Mouse (Mus musculus) embryonic facial prominence, embryonic 14.5 days (tissue): ENCODE measurements around the gene Nbea. TPM values are rescaled to one million over a fixed set of nuclear protein-coding genes. Genes with fewer than 3 reads are reported as not detected.
A peak's percentile ranks its signal among the peaks of the same experiment; 100 is the strongest.

ENCODE experiments used
- ATAC-seq: fragments of 200-750 bp; cut with Nextera tagmentation; 2 replicates; pipeline ENCODE4 v1.8.0; 2017; ENCODE audit warnings: low read depth, moderate number of reproducible peaks, moderate TSS enrichment
- DNase-seq: peaks from one replicate; pipeline ENCODE4 v3.0.0-alpha.2; 2015; ENCODE audit warnings: low spot score
- H3K27ac ChIP-seq: fragments of 300-500 bp; sonication (generic); replicated peaks from 2 replicates; pipeline ENCODE4 v1.5.1; 2014; ENCODE audit warnings: low read depth, mild to moderate bottlenecking, low read length, moderate library complexity
- H3K27me3 ChIP-seq: fragments of 300-500 bp; sonication (generic); replicated peaks from 2 replicates; pipeline ENCODE4 v1.6.1; 2014; ENCODE audit warnings: low read length; ENCODE audit not compliant: control insufficient read depth, insufficient read depth
- H3K36me3 ChIP-seq: fragments of 300-500 bp; sonication (generic); 2 replicates; pipeline ENCODE4 v1.6.1; 2014; ENCODE audit warnings: low read length, mixed read lengths; ENCODE audit not compliant: control insufficient read depth, insufficient read depth
- H3K4me1 ChIP-seq: fragments of 300-500 bp; sonication (generic); 2 replicates; pipeline ENCODE4 v1.6.1; 2014; ENCODE audit warnings: antibody characterized with exemption, low read length; ENCODE audit not compliant: control insufficient read depth, insufficient read depth
- H3K4me2 ChIP-seq: fragments of 300-500 bp; sonication (generic); 2 replicates; pipeline ENCODE4 v1.6.1; 2014; ENCODE audit warnings: low read depth, mild to moderate bottlenecking, low read length, moderate library complexity, mixed read lengths
- H3K4me3 ChIP-seq: fragments of 300-500 bp; sonication (generic); 2 replicates; pipeline ENCODE4 v1.5.1; 2014; ENCODE audit warnings: low read depth, mild to moderate bottlenecking, low read length
- H3K9ac ChIP-seq: fragments of 300-500 bp; sonication (generic); 2 replicates; pipeline ENCODE4 v1.6.1; 2014; ENCODE audit warnings: low read depth, mild to moderate bottlenecking, low read length, moderate library complexity, mixed read lengths
- H3K9me3 ChIP-seq: fragments of 300-500 bp; sonication (generic); 2 replicates; pipeline ENCODE4 v1.6.1; 2016; ENCODE audit warnings: low read length; ENCODE audit not compliant: control insufficient read depth
- WGBS: fragments of 180-500 bp; shearing (Covaris S2); extraction: QIAGEN DNeasy Blood & Tissue Kit; methylation state at CpG from one replicate; pipeline ENCODE4 v1.1.7; 2014; 5-methylcytosine and 5-hydroxymethylcytosine counted together
- polyA plus RNA-seq: library from polyadenylated mRNA; unstranded; fragments of >200 nt; fragmentation: Nextera tagmentation; extraction: Ambion mirVana; gene quantifications from 2 replicates; pipeline ENCODE4 v1.2.1, GENCODE M21; 2014

Nbea gene
- polyA plus RNA-seq, 1 experiment from 2014 or later = 17.9 TPM

DNA sequence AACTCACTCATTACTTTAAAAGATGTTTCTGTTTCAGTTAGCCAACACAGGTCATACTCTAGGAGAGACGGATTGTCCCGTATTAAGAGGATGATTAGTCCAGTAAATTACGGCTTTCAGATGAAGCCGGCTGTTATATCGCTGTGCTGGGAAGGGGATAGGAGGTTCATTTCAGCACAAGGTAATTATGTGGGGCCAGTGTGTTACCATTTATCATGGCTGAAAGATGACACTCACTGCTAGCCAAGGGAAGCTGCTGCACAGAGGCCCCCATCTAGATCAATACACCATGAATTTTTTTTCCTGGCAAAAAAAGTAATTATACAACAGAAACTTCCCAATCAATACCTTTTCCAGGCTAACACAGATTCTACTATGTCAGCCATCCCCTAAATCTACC is 353.3 kb downstream of the Nbea start:
- H3K4me3 ChIP-seq = no peak overlapping the region
- H3K36me3 ChIP-seq = no peaks in the 10 kb centered on the region
- ATAC-seq (no peak), DNase-seq (no peak)
- no peak overlapping the region for H3K9ac ChIP-seq
- no peak overlapping the region for H3K4me2 ChIP-seq
- no peaks in the 10 kb centered on the region for H3K27me3 ChIP-seq
- no peaks in the 10 kb centered on the region for H3K9me3 ChIP-seq
- WGBS = 39% methylated on average over 5 of the region's 5 CpGs
- no peak overlapping the region for H3K27ac ChIP-seq
- H3K4me1 ChIP-seq = peaks cover 7% of the 10 kb centered on the region

DNA sequence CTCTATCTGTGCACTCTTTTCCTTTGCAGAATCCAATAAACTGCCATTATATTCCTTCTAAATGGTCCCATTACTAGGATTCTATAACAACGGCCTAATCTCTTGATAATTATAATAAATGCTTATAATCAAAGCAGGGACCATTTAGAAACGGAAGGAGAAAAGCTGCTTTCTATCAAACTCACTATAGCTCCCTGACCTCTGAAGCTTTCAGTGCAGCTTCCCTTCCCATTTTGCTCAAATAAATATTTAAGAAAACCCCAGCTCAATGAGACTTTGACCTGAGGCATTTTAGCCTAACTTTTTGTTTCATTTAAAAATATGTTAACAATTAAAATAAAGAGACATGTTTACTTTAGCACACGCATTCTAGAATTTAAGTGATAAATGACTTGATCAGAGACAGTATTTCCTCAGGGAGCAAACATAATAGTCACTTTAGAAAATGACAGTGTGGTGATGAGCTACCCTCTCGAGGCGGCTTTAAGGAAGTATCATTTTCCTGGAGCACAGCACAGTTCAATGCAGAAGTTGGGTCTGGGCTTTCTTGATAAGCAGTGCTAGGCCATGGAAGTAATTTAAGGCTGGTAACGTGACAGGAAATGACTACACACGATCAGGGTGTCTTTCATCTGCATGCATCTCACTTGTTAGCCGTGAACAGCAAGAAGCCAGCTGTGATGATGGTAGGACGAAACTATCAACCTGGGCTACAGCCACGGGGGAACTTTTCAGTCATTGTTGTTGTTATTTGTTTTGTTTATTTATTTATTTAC is 354.8 kb downstream of the Nbea start:
- Histone ChIP-seq H3K27ac (no peak overlapping the region), H3K4me2 (no peak overlapping the region), H3K4me1 (peaks cover 7% of the 10 kb centered on the region), H3K9ac (no peak overlapping the region), H3K36me3 (no peaks in the 10 kb centered on the region), H3K4me3 (no peak overlapping the region), H3K9me3 (no peaks in the 10 kb centered on the region), H3K27me3 (no peaks in the 10 kb centered on the region)
- ATAC-seq = no peak
- 31% methylated on average over 10 of the region's 10 CpGs for WGBS
- DNase-seq = peak; percentile 44

DNA sequence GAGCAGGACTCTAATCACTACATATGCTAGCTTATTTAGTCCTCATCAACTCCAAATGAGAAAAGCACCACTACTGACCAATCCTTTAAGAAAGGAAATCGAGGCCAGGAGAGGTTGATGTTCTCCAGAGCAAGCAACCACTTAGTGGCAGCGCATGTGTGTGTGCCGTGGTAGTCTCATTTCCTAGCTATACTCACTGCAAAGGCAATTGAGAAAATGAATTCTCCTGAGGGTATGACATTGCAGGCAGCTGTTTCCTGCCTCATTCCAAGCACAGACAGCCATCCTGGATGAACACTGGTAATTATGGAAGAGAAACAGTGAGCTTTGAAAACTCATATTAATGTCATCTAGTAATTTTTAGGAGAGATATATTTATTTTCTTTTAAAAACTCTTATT is 358.6 kb downstream of the Nbea start:
- Histone ChIP-seq H3K4me2 (no peak overlapping the region), H3K27me3 (no peaks in the 10 kb centered on the region), H3K4me3 (no peak overlapping the region), H3K4me1 (peaks cover 7% of the 10 kb centered on the region; the same call in 1 of the 2 replicates), H3K9ac (no peak overlapping the region), H3K36me3 (no peaks in the 10 kb centered on the region), H3K27ac (no peak overlapping the region), H3K9me3 (no peaks in the 10 kb centered on the region)
- WGBS = 23% methylated on average over 3 of the region's 3 CpGs
- peak; percentile 74 for DNase-seq
- peak; percentile 79 for ATAC-seq

DNA sequence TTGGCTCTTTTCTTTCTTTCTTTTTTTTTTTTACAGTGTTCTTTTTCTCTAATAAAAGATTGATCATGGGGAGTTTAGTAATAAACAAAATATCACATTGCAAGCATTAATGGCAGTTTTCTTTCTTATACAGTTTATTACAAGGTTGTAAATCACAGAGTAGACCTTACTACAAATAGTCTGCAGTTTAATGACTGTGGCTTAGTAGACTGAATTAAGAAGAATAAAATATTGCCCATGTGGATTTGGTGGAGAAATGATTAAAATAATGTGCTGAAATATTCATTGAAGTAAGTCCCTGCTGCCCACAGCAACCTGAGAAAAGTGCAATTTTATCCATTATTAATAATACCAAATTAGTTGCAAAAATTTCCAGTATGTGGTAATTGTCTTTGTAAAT is 363.9 kb downstream of the Nbea start:
- Histone ChIP-seq H3K9me3 (no peaks in the 10 kb centered on the region), H3K27me3 (no peaks in the 10 kb centered on the region), H3K36me3 (no peaks in the 10 kb centered on the region), H3K4me1 (peaks cover 16% of the 10 kb centered on the region), H3K4me3 (no peak overlapping the region), H3K9ac (no peak overlapping the region), H3K4me2 (no peak overlapping the region), H3K27ac (no peak overlapping the region)
- DNase-seq (no peak), ATAC-seq (no peak)

DNA sequence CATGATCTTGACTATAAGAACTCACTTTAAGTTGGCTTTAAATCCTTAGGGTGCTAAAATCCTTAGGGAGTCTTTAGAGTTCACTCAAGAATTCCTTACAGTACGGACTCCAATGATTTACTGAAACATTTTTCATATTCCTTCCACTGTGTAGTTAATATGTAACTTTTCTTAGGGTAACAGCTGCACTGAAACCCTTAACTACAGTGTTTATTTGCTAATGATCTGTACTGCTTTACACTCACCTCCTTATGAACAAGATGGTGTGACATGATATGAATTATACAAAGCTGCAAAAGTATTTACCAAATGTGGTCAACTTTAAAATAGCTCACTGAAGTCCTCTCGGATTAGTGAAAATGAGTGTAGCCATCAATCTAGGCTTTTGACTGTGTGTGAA is 365.4 kb downstream of the Nbea start:
- Histone ChIP-seq H3K4me2 (no peak overlapping the region), H3K27me3 (no peaks in the 10 kb centered on the region), H3K27ac (no peak overlapping the region), H3K36me3 (no peaks in the 10 kb centered on the region), H3K9ac (no peak overlapping the region), H3K4me1 (peaks cover 16% of the 10 kb centered on the region), H3K4me3 (no peak overlapping the region), H3K9me3 (no peaks in the 10 kb centered on the region)
- DNase-seq (no peak), ATAC-seq (no peak)
- 81% methylated on average over 2 of the region's 2 CpGs for WGBS

DNA sequence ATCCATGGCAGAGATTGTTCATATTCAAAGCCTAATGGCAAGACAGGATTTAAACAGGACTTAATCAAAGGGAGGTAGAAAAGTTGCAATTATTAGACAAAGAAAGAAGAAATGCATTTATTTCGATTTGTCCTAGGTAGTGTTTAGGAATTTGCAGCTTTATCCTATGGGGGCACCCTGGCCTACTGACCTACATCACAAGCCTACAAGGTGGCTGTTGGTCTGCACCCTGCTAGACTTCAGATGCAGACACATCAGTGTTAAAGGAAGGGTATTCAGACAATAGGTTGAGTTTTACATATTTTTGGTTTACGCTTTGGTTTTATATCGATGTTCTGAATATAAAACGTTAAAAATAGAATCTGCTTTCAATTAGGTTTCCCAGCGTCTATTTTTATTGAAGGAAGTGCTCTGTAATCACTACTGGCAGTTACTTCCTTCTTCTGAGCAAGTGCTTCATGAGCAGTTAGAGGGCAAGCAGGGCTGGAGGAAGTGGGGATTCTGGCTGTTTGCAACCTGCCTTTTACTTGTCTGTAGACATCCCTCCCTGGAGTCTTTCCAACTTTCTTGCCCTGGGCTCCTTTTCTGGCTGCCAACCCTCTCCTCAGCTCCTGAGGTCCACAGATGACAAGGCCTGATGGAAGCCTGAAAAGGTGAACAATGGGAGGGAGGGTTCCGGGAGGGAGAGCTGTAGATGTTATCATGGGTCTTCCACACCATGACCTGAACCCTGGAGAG is 366.7 kb downstream of the Nbea start:
- no peaks in the 10 kb centered on the region for H3K9me3 ChIP-seq
- H3K4me2 ChIP-seq = no peak overlapping the region
- no peaks in the 10 kb centered on the region for H3K36me3 ChIP-seq

DNA sequence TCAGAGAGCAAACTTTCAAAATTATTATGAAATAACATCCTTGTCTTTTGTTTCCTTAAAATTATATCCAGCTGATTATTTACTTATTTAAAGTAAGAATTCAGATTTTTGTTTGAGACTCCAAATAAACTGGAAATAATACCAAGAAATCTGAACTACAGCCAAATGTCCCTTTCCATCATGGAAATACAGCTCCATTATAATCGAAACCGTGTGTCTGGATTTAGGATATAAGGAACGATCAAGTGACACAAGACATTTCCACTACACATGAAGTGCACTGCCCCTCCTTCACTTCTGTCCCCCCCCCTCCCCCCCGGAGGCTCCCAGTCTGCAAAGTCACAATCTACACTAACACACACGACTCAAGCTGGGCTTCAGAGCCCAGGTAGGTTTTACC is 367.4 kb downstream of the Nbea start:
- Histone ChIP-seq H3K27ac (peak overlapping the region; percentile 24; the same call in 1 of the 2 replicates), H3K36me3 (no peaks in the 10 kb centered on the region), H3K9me3 (no peaks in the 10 kb centered on the region), H3K4me1 (peaks cover 16% of the 10 kb centered on the region), H3K9ac (no peak overlapping the region), H3K4me3 (no peak overlapping the region), H3K27me3 (no peaks in the 10 kb centered on the region), H3K4me2 (no peak overlapping the region)
- DNase-seq (peak; percentile 81), ATAC-seq (no peak)
- 22% methylated on average over 5 of the region's 5 CpGs for WGBS

More for the DNA sequence above, 366.7 kb downstream of the Nbea start:
- Histone ChIP-seq H3K4me3 (no peak overlapping the region), H3K9ac (no peak overlapping the region), H3K27ac (peak overlapping the region; percentile 24), H3K27me3 (no peaks in the 10 kb centered on the region), H3K4me1 (peaks cover 16% of the 10 kb centered on the region)
- 36% methylated on average over 6 of the region's 6 CpGs for WGBS
- DNase-seq (peak; percentile 79), ATAC-seq (no peak)

DNA sequence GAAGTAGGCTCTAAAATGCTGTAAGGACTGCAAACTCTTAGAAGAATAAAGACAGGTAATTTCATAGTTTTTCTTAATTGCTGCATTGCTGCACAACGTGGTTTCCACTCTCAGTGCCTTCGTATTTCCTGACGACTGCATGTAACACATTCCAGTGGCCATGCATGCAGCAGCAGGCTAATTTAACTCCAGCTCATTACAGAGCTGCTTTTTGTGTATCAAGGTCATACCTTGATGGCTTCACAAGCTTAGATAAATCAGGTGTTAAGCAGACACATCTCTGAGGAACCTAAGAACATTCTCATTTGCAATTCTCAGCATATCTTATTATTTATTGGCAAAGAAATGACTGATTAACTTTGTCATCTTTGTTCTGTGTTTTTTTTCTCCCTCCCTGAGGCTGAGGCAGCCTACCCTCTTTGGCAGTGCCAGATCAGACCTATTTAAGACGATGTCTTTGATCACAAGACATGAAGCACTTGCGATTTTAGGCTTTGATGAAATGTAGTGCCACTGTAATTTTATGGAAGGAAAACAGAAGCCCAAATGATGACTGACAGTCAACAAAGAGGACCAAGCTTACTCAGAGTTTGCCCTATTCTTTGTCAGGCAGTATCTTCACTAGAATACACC is 368.4 kb downstream of the Nbea start:
- Histone ChIP-seq H3K4me1 (peaks cover 16% of the 10 kb centered on the region), H3K27ac (no peak overlapping the region), H3K9ac (no peak overlapping the region), H3K4me3 (no peak overlapping the region), H3K36me3 (no peaks in the 10 kb centered on the region), H3K9me3 (no peaks in the 10 kb centered on the region), H3K4me2 (no peak overlapping the region), H3K27me3 (no peaks in the 10 kb centered on the region)
- WGBS = 36% methylated on average over 5 of the region's 5 CpGs
- DNase-seq (no peak), ATAC-seq (no peak)
